Mouse (Mus musculus) heart, postnatal 25 days (tissue): ENCODE measurements at regions not wholly inside any gene's neighbourhood (a gene's known extent, or its start where the extent isn't known, plus 50 kb on each side); places are given as distances from the start of the nearest gene placed in this dataset.
A peak's percentile ranks its signal among the peaks of the same experiment; 100 is the strongest.

Experiments used
- DNase-seq: peaks from one replicate; pipeline ENCODE4 v3.0.0; 2022; ENCODE audit warnings: low spot score
- intact Hi-C: fragments of 180-260 bp; cut with DNase I; formaldehyde crosslinking; loops from one replicate; pipeline ENCODE4 v1.15.1; 2025

DNA sequence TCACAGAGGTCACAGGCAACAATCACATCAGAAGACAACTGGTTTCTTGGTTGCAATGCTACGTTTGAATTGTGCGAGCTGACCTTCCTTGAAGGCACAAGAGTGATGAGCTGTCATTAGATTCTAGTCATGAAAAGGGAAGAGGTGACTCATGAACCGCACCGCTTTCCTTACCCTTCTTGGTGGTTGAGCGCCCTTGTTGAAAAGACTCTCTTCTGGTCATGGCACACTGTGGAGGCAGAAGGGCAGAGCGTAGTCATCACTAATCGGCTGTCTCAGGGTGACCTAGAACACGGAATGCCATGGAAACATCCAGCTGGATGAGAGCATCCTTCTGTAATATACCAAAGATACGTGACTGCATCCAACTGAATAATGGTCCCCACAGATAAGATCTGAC is 121.8 kb upstream of the Klf14 start:
- intact Hi-C loops, result loop anchor here (5.0 kb wide), 1 partner anchor 47 kb away; no protein-coding TSS in a partner anchor
- no peak for DNase-seq

DNA sequence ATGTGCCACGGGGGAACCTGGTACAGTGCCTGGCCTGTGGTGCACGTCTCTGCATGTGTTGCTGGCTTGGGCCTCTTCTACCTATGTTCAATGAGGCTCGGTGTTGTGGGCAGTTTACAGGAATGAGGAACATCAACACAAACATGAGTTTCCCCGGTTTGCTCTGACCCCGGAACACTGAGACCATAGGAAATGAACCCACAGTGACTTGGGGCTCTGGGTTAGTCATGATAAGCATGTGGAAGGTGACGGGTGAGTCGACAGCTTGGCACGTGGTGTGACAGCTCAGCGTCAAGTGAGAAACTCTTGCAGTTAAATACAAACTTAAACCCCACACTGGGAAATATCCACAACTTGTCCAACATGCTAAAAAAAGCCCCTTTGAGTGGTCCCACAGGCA is 122.4 kb upstream of the Klf14 start:
- intact Hi-C loops, result loop anchor here (5.0 kb wide), 1 partner anchor 46 kb away; no protein-coding TSS in a partner anchor
- no peak for DNase-seq

DNA sequence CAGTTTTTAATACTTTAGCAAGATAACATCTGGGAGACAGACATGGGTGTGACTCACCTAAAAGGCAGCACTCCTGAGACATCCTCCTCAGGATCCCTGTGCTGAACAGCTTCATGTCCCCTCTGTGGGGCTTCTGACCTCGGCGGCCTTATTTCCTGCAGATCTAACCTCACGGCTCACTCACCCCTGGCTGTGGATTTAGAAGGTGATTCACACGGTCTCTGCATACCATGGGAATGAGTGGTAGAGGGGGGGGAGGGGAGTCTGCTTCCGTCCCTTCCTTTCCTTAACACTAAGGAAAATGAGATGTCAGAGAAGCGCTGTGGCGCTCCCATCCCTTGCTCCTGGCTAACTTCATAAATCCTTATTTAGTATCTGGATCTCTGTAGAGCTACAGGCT is 123.1 kb upstream of the Klf14 start:
- no peak for DNase-seq
- intact Hi-C loops, result loop anchor here (5.0 kb wide), 1 partner anchor 45 kb away; no protein-coding TSS in a partner anchor

- DNase-seq, result no peak
- intact Hi-C loops, result loop anchor here (5.0 kb wide), 1 partner anchor 44 kb away; no protein-coding TSS in a partner anchor
Observed at GRCm38 (mm10) chr6:31082613-31083470, 124.0 kb upstream of the Klf14 start.

DNA sequence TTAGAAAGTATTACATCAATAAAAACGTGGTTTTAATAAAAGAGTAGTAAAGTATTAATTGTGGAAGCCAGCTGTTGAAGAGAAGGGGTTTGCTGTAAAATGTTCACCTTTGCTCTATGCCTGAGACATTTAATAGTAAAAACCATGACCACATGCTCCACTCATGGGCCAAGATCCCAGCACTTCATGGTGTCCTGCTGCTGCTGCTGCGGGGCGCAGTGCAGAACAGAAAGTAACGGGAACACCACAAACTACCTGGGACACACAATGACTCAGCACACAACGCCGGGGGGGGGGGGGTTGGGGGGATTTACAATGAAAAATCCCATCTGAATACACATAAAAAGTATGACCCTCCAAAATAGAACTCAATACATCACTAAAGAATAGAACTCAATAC is 124.8 kb upstream of the Klf14 start:
- DNase-seq, result no peak
- intact Hi-C loops, result loop anchor here (5.0 kb wide), 1 partner anchor 44 kb away; no protein-coding TSS in a partner anchor

GRCm38 (mm10) chr6:31085063-31085759 is 126.3 kb upstream of the Klf14 start:
- no peak for DNase-seq
- intact Hi-C loops, result no loop called here

GRCm38 (mm10) chr6:31085760-31086108 is 126.9 kb upstream of the Klf14 start:
- intact Hi-C loops, result no loop called here
- no peak for DNase-seq

- intact Hi-C loops, result no loop called here
- DNase-seq, result no peak
Observed at GRCm38 (mm10) chr6:31086283-31086682, 127.4 kb upstream of the Klf14 start.

- intact Hi-C loops, result no loop called here
- no peak for DNase-seq
Observed at GRCm38 (mm10) chr6:31086798-31087360, 128.0 kb upstream of the Klf14 start.

DNA sequence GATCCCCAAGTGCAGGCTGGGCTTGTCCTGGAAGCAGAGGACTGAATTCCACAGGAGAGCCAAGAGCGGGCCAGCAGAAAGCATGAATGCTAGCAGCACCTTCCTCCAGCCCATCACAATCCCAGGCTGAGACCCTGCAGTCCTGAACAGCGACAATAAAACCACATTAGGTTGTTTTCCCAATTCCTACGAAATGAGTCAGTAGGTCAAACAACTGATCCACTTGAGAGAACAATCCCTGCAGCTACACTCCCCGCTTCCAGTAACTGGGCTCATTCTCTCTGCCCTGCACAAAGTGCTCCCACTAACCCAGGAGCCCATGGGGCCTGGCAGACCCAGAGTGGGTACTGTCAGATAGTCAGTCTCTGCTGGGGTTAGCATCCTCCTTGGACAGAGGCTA is 128.6 kb upstream of the Klf14 start:
- intact Hi-C loops, result no loop called here

GRCm38 (mm10) chr6:31088147-31088972 is 129.5 kb upstream of the Klf14 start:
- DNase-seq, result no peak

More for the DNA sequence above, 128.6 kb upstream of the Klf14 start:
- no peak for DNase-seq

DNA sequence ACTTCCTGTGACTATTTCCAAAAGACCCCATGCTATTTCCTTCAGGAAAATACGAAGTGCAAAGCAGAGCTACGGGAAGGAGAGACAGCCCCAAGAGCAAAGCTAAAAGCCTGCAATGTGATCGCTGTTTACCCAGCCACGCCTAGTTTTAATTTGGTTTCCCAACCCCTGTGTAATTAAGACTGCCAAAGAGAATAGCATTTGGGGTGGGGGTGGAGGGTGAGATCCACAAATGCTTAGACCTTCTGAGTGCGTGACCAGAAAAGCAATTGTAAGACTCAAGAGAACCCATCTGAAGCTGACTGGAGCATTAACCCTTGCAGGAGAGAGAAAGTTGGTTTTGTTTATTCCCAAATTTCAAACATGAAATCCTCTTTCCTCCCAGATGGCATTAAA is 130.1 kb upstream of the Klf14 start:
- intact Hi-C loops, result no loop called here

More at GRCm38 (mm10) chr6:31088147-31088972, 129.5 kb upstream of the Klf14 start:
- intact Hi-C loops, result no loop called here

GRCm38 (mm10) chr6:31090288-31090687 is 131.4 kb upstream of the Klf14 start:
- intact Hi-C loops, result no loop called here
- DNase-seq, result no peak

More for the DNA sequence above, 130.1 kb upstream of the Klf14 start:
- DNase-seq, result no peak

DNA sequence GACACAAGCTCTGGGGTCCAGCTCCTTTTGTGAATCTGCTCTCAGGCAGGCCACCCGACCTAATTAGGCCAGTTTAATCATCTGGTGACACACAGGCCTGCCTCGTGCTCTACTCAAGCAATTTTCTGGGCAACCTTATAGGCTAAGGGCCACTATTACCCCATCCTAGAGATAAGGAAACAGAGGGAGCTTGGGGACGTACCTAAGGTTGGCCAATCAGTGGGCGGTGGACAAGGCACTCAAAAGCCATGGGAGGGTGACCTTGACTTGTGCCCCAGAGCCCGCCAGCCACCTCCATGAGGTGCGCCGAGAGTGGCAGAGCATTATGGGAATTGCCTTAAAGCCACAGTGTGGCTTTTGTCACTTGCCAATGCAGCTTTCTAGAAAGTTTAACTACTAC is 131.9 kb upstream of the Klf14 start:
- no peak for DNase-seq
- intact Hi-C loops, result no loop called here

DNA sequence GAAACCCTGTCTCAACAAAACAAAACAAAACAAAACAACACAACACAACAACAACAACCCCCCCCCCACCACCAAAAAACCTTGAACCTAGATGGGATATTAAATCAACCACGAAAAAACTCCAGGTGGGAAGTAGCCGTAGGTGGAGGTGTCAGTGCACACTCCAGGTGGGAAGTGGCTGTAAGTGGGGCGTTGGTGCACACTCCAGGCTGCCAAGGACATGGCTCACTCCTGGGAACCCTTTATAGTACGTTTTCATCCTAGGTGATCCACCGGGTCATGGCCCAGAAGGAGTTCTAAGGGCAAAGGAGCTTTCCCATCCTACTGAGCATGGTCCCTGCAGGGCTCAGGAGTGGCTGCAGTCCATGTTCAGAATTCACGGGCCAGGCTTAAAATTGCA is 133.4 kb upstream of the Klf14 start:
- no peak for DNase-seq

GRCm38 (mm10) chr6:31092760-31093159 is 133.9 kb upstream of the Klf14 start:
- no peak for DNase-seq

More for the DNA sequence above, 133.4 kb upstream of the Klf14 start:
- intact Hi-C loops, result no loop called here

GRCm38 (mm10) chr6:31095943-31096714 is 137.3 kb upstream of the Klf14 start:
- DNase-seq, result peak; percentile 55
- intact Hi-C loops, result no loop called here

More at GRCm38 (mm10) chr6:31092760-31093159, 133.9 kb upstream of the Klf14 start:
- intact Hi-C loops, result no loop called here

DNA sequence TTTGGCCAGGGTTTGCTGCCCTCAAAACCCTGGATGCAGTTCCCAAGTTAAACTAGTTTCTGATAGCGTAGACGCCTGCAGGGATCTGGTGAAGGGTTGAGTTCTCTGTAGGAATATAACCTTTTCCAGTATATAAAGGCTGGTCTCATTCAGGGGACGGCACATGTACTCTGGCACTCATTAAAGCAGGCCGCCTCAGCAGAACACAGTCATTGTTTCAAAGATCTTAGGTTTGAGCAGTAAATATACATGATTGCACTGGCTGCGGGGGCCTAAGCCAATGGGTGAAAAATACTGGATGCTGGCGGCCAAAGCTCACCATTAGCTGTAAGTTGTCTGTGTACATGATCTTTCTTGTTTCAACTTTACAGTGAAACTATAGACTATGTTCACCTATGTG is 137.9 kb upstream of the Klf14 start:
- intact Hi-C loops, result no loop called here
- no peak for DNase-seq

DNA sequence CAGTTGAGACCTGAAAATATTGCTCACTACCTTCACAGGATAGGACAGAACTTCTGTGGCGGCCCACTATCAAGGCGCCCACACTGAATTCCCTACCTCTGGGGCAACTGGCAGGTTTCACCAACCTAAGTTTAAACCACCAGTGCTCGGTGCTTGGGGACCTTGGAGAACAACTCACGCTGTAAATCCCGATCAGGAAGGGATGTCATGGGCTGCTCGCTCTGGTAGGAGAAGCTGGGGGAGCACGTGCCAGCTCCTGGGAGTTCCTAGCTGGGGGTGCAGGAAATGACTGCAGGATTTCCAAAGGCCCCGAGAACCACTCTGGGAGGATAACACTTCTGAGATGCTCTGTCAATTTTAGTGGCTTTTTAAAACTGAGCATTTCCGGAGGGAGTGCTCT is 138.4 kb upstream of the Klf14 start:
- DNase-seq, result no peak
- intact Hi-C loops, result no loop called here
